Mouse (Mus musculus) regulatory T cell (primary cell): ENCODE data around the gene Gipc1.

Experiments
- in situ Hi-C: fragments of 300-600 bp; cut with MboI, MseI; formaldehyde crosslinking; loops from one replicate; pipeline ENCODE4 v1.15.1; 2025; ENCODE audit warnings: high pct_unique_total_duplicates

Gene Gipc1

DNA sequence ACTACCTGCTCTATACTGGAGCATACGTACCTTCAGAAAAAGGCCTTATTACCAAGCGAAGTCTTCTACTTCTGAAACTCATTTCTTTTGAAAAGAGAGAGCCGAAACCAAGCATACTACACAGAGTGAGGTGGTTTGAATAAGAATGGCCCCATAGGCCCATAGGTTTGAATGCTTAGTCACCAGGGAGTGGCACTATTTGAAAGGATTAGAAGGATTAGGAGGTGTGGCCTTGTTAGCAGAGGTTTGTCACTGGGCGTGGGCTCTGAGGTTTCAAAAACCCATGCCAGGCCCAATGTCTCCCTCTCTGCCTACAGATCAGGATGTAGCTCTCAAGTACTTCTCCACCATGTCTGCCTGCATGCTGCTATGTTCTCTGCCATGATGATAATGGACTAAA is 4.4 kb upstream of the Gipc1 start:
- in situ Hi-C loops, result no loop called here

DNA sequence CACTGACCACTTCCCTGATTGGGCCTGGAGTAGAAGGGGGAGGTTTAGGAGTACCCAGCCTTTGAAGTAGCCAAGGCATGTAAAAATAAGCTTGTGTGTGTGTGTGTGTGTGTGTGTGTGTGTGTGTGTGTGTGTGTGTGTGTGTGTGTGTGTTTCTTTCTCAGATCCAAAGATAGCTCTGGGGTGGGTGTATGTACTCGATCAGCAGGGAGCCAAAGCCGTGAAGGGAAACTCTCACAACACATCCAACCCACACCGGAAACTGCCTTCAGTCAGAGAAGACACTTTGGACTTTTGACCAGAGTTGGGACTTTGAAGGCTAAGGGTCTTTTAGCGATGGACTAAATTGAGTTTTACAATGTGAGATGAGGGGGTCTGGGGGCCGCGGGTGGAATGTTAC is 2.8 kb upstream of the Gipc1 start:
- in situ Hi-C loops, result no loop called here

DNA sequence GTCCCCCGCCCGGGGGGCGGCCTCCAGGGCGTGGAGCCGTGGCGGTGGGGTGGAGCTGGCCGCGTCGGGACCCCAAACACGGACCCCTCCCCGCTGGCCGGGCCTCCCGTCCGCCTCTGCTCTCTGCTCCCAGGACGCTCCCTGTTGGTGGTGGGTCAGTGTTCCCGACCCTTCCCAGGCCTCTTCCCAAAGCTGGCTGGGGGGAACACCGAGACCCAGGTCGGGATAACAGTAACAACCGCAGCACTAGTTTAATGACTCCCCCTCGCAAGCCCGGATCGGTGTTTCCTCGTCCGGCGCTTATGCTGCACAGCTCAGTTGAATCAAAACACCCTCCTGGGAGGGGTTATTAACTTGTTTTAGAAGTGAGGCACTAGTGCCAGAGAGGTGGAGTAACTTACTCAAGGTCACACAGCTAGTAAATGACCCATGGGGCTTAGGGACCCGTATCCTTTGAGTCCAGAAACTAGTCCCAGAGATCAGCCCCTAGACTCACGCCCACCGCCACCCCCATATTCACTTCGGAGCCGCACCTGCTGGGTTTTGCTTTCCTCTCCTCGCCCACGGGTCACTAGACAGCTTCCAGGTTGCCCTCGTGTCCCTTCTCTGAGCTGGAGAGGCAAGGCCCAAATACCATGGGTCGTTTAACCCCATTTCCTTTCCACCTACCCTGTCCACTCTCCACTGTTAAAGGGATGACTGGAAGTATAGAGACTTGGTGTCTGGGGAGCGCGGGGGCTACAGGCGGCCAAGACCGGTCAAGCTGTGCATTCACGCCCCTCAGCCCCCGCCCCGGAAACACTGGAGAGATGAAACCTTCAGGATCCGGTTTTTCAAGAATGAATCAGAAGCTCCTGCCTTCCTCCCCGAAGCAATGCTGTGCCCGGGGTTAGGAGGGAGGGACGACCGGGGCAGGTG is 526 bp downstream of the Gipc1 start:
- in situ Hi-C loops, result no loop called here

DNA sequence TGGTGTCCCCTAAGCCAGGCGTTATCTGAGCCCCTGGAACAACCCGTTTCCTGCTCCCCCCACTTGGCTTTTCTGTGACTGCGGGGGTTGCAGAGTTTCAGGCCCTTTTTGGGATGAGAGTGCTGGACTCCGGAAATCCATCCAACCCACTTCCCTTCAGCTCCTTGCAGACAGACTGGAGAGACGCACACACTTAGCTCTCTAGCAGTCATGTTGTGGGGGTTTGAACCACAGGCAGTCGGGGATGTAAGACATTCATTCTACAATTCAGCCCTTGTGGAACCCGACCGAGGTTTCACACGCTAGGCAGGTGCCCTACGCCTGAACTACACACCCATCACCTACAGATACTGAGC is 1.2 kb downstream of the Gipc1 start:
- in situ Hi-C loops, result no loop called here

DNA sequence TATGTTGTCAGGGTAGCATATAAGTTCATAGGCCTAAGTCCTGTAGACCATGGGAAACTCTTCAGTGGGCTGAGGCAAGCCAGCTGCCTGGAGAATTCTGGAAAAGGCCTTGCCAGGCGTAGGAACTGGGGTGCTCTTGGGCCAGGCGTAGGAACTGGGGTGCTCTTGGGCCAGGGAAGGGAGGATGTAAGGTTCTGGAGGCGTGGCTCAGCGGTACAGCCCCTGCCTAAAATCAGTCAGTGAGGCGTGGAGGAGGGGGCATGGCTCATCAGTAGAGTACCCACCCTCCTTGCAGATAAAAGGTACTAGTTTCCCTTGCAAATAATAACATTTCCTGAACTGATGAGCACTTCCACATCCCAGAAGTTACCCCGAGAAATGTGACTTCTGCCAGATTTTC is 2.2 kb downstream of the Gipc1 start:
- in situ Hi-C loops, result no loop called here

DNA sequence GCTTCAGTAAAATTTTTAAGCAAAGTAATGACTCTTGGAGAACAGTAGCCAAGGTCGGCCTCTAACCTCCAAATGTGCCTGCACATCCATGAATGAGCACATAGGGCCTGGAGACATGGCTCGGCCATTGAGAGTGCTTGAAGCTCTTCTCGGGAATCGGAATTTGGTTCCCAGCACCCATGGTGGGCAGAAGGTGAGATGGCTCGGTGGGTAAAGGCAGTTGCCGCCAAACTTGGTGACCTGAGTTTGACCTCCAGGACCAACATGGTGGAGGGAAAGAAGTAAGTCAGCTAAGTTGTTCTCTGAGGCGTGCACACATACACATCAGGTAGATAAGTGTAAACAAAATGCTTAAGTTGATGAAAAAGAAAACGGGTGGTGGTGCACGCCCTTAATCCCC is 3.6 kb downstream of the Gipc1 start:
- in situ Hi-C loops, result no loop called here

DNA sequence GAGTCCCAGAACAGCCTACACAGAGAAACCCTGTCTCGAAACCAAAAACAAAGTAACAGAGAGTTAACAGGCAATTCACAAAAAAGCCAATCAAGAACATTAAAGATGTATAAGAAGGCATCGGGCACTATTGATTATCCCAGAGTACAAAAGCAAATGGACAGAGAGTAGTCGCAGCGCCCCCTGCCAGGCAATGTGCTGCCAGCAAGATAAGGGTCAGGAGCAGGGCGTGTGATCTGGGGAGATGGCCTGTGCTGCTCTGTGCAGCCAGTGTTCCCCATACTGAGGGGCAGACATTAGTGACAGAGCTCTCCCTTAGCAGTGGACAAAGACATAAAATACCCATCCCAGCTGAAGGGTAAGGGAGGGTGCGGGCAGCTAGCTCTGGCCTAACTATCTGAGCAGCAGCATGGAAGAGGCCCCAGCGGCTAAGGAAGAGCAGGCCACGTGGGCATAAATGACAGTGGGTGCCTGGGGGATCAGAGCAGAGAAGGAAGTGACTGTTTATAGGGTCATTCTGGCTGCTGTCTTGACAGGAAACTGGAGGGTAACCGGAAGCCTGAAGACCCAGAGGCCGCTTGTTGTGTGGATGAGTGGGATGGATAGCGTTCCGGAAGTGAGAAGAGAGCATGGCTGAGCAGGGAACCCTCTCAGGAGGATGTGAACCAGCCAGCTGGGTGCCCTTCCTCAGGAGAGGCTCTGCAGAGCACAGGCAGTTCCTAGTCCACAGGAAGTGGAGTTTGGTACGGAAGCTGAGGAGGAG is 4.2 kb downstream of the Gipc1 start:
- in situ Hi-C loops, result no loop called here

DNA sequence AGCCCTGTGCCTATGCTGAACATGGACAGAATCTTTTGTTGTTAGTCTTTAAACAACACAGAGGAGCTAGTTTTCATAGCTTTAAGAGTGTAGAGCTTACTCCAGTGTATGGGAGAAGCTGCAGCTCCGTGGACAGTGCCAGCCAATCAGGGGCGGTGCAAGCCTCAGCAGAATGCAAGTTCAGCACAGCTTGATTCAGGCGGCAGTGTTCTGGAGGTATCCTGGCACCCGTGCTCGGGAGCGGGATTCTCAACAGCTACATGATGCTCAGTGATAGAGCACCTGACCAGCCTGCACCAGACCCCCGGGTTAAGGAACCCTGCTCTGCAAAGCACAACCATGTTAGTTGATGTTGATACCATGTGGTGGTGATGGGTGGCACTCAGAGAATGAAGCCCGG is 8.1 kb downstream of the Gipc1 start:
- in situ Hi-C loops, result no loop called here

DNA sequence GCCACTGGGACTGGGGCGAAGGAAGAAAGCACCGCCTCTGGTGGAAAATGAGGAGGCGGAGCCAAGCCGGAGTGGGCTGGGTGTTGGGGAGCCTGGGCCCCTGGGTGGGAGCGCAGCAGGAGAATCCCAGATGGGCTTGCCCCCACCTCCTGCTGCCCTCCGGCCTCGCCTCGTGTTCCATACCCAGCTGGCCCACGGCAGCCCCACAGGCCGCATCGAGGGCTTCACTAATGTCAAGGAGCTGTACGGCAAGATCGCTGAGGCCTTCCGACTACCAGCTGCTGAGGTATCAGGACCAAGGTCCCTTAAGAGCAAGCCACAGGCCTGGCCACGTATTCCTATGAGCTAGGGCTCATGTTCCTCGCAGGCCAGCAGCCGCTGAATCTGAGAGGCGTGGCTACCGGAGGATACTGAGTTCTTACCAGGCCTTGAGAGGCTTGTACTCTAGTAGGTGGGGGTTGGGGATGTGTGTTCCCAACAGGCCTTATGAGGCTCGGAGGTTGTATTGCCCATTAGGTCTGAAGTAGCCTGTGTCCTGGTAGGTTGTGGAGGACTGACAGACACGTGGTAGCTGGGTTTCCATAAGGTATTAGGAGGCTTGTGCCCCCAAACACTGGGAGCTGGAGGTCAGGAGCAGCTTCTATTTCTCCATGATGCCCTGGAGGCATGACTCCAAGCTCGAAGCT is 8.7 kb downstream of the Gipc1 start:
- in situ Hi-C loops, result no loop called here

DNA sequence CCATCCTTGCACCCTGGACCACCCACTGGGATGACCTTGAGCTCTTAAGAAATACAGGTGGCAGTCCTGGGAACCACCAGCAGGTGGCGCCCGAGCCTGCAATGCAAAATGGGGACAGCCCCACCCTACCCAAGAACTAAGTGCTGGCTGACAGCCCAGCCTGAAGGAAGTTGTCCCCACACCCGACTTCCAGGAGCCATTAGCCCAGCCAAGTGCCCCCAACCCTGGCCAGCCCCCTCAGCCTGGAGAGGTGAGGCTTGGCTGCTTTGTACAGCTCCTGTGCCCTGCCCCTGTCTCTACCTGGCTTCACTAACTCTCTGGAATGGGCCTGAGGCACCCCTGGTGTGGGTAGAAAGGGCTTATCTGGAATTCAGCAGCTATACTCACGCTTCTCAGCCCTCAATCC is 9.9 kb downstream of the Gipc1 start:
- in situ Hi-C loops, result no loop called here

DNA sequence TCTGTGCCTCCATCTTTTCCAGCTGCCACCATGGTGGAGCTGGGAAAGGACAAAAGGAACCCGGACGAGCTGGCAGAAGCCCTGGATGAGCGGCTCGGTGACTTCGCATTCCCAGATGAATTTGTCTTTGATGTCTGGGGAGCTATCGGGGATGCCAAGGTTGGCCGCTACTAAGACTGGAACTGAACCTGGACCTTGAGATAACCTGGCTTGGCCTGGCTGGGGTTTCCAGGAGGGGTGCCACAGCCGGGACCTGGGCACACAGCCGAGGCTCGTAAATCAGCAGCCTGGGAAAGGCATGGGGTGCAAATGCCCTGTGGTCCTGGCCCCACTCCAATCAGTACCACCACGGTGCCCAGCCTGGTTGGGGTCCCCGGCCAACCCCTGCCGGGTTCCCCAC is 11.6 kb downstream of the Gipc1 start:
- in situ Hi-C loops, result no loop called here

DNA sequence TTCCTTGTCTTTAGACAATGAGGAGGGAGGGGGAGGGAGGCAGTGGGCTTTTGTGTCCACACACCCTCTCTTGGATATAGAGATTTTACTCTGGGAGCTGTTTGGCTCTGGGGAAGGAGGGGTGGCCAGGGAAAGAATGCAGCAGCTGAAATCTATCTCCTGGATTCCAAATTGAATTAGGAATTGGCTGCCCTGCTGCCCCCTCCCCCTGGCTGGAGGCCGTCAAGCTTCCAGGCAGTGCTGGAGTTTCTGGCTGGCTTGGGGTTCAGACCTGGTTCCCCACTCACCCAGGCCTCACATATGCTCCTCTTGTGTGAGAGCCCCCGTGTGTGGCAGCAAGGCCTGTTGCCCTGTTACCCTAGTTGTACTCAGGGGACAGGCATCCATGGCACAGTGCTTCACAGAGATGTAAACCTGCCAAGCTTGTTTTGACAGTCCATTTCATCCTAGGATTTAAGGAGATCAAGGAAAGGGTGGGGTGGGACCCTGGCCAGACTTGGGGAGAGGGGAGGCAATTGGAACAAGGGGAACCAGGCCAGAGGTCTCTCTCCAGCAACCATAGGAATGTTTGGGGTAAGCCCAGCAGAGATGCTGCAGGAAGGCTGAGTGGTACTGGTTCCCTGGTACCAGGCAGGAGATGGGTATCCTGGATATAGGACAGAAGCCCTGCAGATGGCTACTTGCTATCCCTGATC is 12.6 kb downstream of the Gipc1 start:
- in situ Hi-C loops, result no loop called here

DNA sequence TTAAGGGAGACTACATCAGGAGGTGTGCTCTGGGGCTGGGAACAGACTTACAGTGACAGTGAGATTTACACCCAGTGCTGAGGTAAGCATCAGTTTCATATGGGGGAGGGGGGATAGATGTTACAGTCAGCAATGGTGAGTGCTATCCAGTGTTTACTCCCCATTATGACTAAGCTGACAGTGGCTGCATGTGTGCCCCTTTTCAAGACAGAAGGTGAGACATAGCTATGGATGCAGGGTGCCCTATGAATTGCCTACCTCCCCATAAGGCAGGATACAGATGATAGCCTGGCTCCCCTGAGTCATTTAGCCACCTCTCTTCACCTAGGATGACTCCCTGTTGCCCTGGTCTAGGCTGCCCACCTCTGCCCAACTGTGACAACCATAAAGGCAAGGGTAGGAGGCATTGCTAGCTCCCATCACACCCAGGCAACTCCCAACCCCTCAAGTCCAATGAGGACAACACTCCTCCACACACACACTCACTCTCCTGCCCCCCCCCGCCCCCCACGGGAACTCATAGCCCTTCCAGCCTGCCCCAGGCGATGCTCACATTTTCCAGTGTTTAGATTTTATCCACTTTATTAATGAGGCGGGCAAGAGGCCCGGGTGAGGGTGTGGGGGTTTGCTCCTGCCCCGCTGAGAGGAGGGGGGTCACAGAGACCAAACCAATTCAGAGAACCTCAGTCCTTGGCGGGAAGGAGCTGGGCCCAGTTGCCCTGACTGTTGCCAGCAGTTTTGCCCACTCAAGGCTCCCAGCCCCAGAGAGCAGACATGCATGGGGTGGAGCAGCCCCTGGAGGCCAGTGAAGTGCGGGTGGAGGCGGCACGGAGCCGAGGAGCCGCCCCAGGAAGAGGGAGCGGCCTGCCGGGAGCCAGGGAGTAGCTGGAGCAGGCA is 13.7 kb downstream of the Gipc1 start, which contains the start of gene Ptger1:
Gene Ptger1 (plus strand): TSS at position 710 of the 897 bp plus-strand sequence.
- in situ Hi-C loops, result no loop called here

DNA sequence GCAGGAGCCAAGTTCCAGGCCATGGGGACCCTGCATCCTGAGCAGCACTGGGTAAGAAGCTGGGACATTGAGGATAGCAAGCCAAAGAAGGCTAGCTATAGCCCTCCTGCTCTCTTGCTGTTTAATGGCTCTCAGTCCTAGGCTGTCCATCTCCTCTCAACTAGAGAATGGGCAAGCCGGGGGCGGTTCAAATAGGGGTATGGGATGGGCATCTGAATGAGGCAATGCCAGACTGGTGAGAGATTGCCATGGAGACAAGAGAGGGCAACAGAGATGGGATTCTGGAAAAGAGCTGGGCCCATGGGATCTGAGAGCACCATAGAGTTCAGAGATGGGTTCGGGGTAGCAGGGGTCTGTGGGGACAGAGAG is 14.4 kb downstream of the Gipc1 start:
- in situ Hi-C loops, result no loop called here

DNA sequence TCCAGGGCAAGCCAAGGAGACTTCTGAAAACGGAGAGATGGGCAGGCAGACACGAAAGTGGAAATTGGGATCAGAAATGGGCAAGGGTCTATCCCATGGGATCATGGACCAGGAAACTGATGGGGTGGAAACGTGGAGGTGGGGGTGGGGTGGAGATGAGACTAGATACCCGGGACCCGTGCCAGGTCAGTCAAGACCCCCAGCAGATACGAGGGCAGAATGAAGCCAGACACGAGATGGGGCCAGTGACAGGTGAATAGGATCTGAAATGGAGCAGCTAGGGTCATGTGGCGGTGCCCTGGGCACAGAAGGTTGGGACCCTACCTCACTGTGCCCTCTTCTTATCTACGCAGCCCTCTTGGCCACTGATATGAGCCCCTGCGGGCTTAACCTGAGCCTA is 15.0 kb downstream of the Gipc1 start:
- in situ Hi-C loops, result no loop called here

DNA sequence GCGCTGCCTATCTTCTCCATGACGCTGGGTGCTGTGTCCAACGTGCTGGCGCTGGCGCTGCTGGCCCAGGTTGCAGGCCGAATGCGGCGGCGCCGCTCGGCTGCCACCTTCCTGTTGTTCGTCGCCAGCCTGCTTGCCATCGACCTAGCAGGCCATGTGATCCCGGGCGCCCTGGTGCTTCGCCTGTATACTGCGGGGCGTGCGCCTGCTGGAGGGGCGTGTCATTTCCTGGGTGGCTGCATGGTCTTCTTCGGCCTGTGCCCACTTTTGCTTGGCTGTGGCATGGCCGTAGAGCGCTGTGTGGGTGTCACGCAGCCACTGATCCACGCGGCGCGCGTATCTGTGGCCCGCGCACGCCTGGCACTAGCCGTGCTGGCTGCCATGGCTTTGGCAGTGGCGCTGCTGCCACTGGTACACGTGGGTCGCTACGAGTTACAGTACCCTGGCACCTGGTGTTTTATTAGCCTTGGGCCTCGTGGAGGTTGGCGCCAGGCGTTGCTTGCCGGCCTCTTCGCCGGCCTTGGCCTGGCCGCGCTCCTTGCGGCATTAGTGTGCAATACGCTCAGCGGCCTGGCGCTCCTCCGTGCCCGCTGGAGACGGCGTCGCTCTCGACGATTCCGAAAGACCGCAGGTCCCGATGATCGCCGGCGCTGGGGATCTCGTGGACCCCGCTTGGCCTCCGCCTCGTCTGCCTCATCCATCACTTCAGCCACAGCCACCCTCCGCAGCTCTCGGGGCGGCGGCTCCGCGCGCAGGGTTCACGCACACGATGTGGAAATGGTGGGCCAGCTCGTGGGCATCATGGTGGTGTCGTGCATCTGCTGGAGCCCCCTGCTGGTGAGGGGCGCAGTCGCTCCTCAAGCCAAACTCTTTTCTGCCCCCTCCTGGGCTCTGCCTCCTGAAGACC is 15.8 kb downstream of the Gipc1 start:
- in situ Hi-C loops, result no loop called here

DNA sequence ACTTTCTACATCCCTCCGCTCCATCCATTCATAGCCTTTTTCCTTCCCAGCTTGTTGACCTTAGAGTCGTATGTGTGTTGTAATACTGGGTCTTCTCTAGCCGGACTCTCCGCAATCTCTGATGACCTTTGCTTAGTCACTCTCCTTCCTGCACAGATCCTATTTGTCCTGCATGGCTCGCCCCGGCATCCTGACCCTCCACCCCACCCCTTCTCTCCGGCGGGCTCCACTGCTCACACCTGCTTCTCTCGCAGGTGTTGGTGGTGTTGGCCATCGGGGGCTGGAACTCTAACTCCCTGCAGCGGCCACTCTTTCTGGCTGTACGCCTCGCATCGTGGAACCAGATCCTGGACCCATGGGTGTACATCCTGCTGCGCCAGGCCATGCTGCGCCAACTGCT is 16.5 kb downstream of the Gipc1 start:
- in situ Hi-C loops, result no loop called here

DNA sequence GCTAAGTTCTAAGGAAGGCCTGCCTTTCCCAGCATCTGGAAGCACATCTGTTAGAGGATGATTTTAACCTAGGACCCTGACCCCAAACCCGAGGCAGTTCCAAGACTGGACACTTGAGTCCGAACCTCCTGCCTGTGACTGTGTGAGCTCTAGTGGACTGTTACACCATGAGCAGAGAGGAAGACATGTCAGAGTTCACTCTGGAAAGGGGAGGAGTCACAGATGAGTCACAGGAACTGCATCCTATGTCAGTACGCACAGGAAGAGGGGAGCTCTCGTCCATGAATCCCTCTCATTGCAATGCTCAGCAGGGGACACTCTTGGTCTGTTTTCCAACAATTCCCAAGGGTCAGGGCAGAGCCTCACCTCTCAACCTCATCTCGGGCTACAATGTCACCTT is 20.5 kb downstream of the Gipc1 start:
- in situ Hi-C loops, result no loop called here

DNA sequence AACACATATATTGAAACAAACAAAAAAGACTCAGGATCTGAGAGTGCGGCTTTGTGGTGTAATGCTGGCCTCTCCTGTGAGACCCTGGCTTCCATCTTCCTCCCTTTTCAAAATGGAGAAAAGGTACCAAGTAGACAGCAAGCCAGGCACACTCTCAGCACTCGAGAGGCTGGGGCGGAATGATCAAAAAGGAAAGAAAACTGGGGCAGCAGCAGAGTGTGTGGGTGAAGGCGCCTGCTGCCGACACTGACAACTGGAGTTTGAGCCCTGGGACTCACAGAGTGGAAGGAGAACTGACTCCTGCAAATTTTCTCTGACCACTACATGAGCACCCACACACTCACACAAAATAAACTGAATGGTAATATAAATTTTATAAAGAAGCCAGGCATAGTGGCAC is 22.0 kb downstream of the Gipc1 start:
- in situ Hi-C loops, result no loop called here

DNA sequence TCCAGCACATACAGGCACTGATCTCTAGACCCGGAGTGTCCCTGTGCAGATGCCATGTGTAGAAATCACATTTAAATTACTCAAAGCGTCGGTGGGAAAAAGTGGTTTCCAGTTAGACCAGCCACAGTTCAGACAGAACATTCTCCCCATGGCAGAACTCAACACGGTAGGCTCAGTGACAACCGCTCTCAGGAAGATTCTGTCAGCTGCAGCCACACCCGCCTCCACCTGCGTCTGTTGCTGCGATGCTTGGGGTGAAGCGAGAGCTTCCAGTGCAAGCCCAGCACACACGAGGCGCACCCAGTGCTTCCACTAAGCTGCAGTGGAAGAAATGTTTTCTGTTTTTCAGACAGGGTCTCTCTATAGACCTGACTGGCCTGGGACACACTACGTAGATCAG is 27.4 kb downstream of the Gipc1 start:
- in situ Hi-C loops, result no loop called here
